Mouse (Mus musculus): Measurements from ENCODE around the gene Lrrc47.

DNA sequence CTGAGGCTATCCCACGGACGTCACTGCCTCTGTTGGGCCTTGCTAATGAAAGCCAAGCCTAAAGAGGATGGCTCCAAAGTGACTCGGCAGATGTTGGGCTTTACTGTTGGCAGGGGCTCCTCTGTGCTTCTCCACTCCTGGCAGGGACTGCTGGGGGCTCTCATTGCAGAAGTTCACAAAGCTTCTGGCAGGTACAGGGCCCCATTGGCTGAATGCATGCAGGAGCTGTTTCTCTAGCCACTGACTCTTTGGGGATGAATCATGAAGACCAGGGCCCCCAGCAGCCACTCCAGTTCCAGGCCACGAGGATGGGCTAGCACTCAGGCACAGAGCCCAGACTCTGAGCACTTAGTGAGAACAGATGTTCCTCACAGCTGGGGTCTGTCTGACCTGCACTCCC lies 46.2 kb downstream of the Lrrc47 start:
- TF ChIP-seq CTCF (IDR thresholded peaks at IDR 0.05; ENCODE audit: control insufficient read depth, insufficient read depth, low read length) (no peak), POLR2A (IDR thresholded peaks at IDR 0.05; ENCODE audit: borderline replicate concordance, control insufficient read depth, low read depth, low read length) (no peak)
